Mouse (Mus musculus) cerebellum, adult 2 months (tissue): ENCODE measurements around the gene Megf11.

Source experiments
- CTCF ChIP-seq: fragments of 200-500 bp; IDR thresholded peaks from 2 replicates; pipeline ENCODE4 v1.5.1; 2011; ENCODE audit warnings: low read depth, mild to moderate bottlenecking, control low read depth, low read length, moderate library complexity, borderline replicate concordance; ENCODE audit not compliant: insufficient read depth
- POLR2A ChIP-seq: fragments of 200-500 bp; IDR thresholded peaks from 2 replicates; pipeline ENCODE4 v1.6.1; 2011; ENCODE audit warnings: low read length, control low read depth, borderline replicate concordance; ENCODE audit not compliant: insufficient read depth

- no peak for TF ChIP-seq CTCF
- TF ChIP-seq POLR2A: no peak
These were observed 190.9 kb downstream of the Megf11 start for GRCm38 (mm10) chr9:64576143-64576878.
